Mouse (Mus musculus) urinary bladder, postnatal 14 days (tissue): Measurements from ENCODE around the gene Dner.

ENCODE experiments used
- DNase-seq: peaks from one replicate; pipeline ENCODE4 v3.0.0; 2021; ENCODE audit warnings: low spot score

Dner gene

GRCm38 (mm10) chr1:84628244-84628643 lies 67.8 kb downstream of the Dner start:
- DNase-seq, result no peak

GRCm38 (mm10) chr1:84622978-84623554 lies 73.0 kb downstream of the Dner start:
- DNase-seq, result no peak

DNA sequence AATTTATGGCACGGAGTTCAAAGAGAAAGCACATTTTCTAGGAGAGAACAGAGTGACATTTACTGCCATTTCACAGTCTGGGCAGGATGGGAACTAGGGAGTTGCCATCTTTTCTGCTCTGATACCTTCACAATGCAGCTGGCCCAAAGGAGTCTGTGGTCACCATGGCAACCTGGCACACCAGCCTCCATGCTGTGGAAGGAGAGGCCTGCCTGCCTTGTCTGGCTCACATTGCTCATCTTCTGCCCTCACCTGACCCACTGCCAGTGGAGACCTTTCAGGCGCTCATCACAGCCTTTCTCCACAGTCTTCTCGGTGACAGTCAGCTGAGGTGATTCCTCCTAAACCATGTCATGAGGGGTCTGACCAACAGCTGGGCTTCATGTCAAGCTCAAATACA lies 74.7 kb downstream of the Dner start:
- DNase-seq, result peak; percentile 39

- no peak for DNase-seq
Observed at GRCm38 (mm10) chr1:84619131-84619760, 76.8 kb downstream of the Dner start.

- DNase-seq, result no peak
Observed at GRCm38 (mm10) chr1:84618094-84618493, 77.9 kb downstream of the Dner start.

- DNase-seq, result no peak
Observed at GRCm38 (mm10) chr1:84616133-84616532, 79.9 kb downstream of the Dner start.

GRCm38 (mm10) chr1:84614596-84614995 lies 81.4 kb downstream of the Dner start:
- no peak for DNase-seq

DNA sequence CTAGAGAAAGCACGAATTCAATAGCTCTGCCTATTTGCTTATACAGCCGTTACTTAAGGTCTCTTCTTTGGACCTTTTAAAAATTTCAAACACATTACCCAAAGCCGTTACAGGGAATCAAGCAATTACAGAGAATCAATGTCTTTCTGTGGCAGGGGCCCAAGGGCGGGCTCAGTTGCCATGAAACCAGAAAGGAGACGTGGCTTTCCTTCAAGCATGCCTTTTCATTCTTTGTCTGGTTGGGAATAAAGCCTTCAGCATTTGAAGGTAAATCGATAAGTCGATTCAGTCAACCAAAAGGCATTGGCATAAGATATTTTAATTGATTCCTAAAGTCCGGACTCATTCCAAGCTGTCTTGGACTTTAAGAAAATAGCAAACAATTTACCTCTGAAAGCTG lies 82.9 kb downstream of the Dner start:
- no peak for DNase-seq

GRCm38 (mm10) chr1:84611331-84611730 lies 84.7 kb downstream of the Dner start:
- DNase-seq, result no peak

GRCm38 (mm10) chr1:84599025-84599424 lies 97.0 kb downstream of the Dner start:
- no peak for DNase-seq

GRCm38 (mm10) chr1:84596023-84596422 lies 100.0 kb downstream of the Dner start:
- DNase-seq, result peak; percentile 7

DNA sequence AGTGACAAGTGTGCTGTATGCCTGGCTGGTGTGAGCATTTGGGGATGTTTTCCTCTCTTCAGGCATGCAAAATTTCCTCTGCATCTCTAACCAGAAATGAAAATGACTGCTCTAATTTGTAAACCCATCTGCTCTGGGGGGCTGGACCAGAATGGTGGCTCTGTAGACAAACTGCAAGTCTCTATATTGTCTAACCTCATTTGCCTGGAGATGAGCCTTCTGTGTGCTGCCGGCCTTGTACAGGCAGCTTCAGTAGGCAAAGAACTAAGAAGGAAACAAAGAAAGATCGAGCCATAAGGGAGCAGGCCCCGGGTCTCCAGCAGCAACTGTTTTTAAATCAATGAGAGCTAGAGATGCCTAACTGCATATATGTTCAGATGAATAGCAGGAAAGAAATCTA lies 103.6 kb downstream of the Dner start:
- no peak for DNase-seq

DNA sequence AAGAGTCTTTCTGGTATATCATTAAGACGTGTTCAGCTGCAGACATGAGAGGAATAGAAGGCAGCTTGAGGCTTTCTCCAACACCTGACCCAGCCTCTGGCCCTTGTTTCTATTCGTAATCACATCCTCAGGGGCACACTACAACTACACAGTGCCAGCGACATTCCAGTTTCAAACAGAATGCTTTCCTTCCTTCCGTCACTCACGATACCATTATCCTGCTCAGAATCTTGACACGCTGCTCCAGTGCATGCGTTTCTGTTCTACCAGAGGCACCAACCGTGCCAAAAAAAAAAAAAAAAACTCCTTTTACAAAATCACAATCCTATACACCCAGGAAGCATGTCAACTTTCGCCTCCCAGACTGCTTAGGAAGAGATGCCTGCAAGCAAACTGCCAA lies 105.5 kb downstream of the Dner start:
- DNase-seq, result no peak

GRCm38 (mm10) chr1:84585434-84585833 lies 110.6 kb downstream of the Dner start:
- no peak for DNase-seq

GRCm38 (mm10) chr1:84581812-84582211 lies 114.2 kb downstream of the Dner start:
- peak; percentile 68 for DNase-seq

GRCm38 (mm10) chr1:84561841-84562240 lies 134.2 kb downstream of the Dner start:
- peak; percentile 10 for DNase-seq

- DNase-seq, result no peak
Observed at GRCm38 (mm10) chr1:84561387-84561786, 134.6 kb downstream of the Dner start.

- DNase-seq, result no peak
Observed at GRCm38 (mm10) chr1:84556546-84557511, 139.2 kb downstream of the Dner start.

- DNase-seq, result no peak
Observed at GRCm38 (mm10) chr1:84552005-84552404, 144.0 kb downstream of the Dner start.

DNA sequence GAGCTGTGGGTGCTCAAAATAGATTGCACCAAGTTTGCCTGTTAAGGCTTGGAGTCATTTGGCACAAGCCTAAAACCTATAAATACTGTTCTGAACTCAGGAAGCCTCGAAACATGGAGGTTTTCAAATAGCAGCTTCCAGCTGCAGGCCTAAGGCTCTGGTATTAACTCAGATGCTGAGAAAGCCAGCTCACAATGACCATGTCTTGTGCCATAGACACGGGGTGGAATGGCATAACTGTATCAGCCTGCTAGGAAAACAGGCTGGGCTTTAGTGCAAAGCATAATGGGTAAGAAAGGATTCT lies 146.0 kb downstream of the Dner start:
- no peak for DNase-seq

DNA sequence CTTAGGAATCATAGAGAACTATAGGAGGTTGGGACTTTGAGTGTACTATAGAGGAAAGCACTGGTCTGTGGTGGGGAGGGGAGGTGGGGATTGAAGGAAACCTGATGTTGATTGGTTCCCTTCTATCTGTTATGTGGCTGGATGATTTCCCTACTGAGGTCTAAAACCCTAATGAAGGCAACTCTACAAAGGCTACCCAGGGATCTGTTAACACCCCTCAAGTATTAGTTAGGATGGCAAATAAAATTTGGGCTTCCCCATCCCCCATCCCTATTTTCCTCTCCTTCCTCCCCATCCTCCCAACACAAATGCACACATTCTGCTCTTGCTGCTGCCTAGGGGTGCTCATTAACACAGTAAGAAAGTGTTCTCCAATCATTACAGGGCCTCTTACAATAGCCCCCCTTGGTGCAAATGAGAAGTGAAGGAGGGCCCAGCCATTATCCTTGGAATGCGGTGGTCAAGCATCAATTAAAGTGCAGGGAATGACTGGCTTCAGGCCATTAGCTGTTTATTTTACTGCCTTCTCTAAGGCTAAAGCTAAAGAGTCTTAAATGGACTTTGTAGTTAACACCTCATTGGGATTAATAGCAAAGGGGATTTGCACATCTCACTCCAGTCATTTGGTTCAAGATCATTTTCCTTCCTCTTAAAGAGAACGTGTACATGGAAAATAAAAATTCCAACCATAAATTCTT lies 146.5 kb downstream of the Dner start:
- DNase-seq, result no peak

DNA sequence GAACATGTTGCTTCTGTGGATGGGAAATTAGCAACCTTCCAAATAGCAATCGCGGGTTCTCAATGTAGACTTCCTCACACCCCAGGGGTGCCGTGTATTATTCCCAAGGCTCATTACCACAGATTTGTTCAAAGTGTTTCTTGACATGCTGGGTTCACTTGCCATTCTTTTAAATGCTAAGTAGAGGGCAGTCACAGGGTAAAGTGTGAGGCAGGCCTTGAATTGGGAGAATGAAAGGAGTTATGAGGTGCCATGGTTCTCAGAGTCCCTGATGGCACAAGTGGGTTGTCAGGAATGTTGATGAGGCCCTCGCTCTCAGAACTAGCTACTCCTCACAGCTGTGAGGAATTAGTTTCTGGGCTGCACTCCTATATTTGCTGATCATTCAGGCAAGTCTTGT lies 160.0 kb downstream of the Dner start:
- DNase-seq, result no peak

DNA sequence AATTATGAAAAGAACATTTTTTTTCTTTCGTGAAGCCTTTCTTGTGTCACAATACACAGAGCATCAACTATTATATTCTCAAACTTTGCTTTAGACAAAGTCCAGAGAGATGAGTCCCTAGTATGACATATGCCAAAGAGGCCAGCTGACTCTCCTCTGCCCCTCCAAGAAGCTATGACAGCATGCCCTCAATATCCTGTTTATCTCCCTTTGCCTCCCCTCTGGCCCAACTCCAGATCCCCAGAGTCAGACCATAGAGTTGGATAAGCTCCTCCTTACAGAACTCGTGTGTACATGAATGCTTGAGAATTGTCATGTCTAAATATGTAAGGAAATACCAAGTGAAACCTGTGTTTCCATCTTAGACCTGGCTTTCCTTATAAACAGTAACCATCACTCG lies 170.5 kb downstream of the Dner start:
- DNase-seq, result no peak
